Comparison of ENCODE assay signal across 15 mouse cellular contexts in genomic region chr2:38718676-38719075, GRCm38 (mm10). TPM values are rescaled to one million over a fixed set of nuclear protein-coding genes. Genes with fewer than 3 reads are reported as not detected.
DNase-seq lines count a peak whose midpoint lies in the region; ATAC-seq and TF ChIP-seq lines count a peak whose summit lies in the region.
"Had no signal": no experiment of that assay in that cellular context is flagged by ENCODE, and none has a peak within 500 bp of the region (broad histone marks: within the 10 kb centered on the region; RNA-seq: fewer than 3 reads in every experiment).

No protein-coding gene starts in this region.

- H3K79me2 ChIP-seq in MEL (ENCODE audit: control insufficient read depth, insufficient read depth, low read length, poor library complexity), result no peaks in the 10 kb centered on the region

- no peaks in the 10 kb centered on the region for H3K4me1 ChIP-seq in hindbrain, embryonic 11.5 days (replicated peaks; ENCODE audit: control insufficient read depth, insufficient read depth, low read length)
- peaks cover 3% of the 10 kb centered on the region; the same call in 1 of the 2 replicates for H3K4me1 ChIP-seq in hindbrain, postnatal 0 days (ENCODE audit: insufficient read depth, low read length)
- H3K4me1 ChIP-seq in MEL (ENCODE audit: control insufficient read depth in 1 of 2, insufficient read depth in 2 of 2, low read length in 2 of 2), result peaks cover 6 to 18% of the 10 kb centered on the region in 2 experiments
- H3K4me1 ChIP-seq in liver, embryonic 14.5 days (replicated peaks; ENCODE audit: control insufficient read depth in 2 of 2, insufficient read depth in 2 of 2, low read length in 1 of 2), result peaks cover 7 to 13% of the 10 kb centered on the region in 2 experiments
- H3K4me1 ChIP-seq: embryonic facial prominence, embryonic 15.5 days; neural tube, embryonic 15.5 days had no signal

- H3K9me3 ChIP-seq in hindbrain, embryonic 11.5 days (ENCODE audit: control insufficient read depth, low read length), result no peaks in the 10 kb centered on the region
- no peaks in the 10 kb centered on the region for H3K9me3 ChIP-seq in hindbrain, postnatal 0 days (ENCODE audit: low read length)
- no peaks in the 10 kb centered on the region for H3K9me3 ChIP-seq in MEL (replicated peaks; ENCODE audit: insufficient read depth, low read length)
- H3K9me3 ChIP-seq in liver, embryonic 14.5 days (ENCODE audit: control insufficient read depth, low read length), result no peaks in the 10 kb centered on the region
- H3K9me3 ChIP-seq: embryonic facial prominence, embryonic 15.5 days; megakaryocyte, embryonic 14.5 days; neural tube, embryonic 15.5 days had no signal

- TF ChIP-seq RAD21 in MEL (IDR thresholded peaks at IDR 0.05; ENCODE audit: low read depth, low read length), result no peak

- no peak overlapping the region for H3K4me2 ChIP-seq in hindbrain, embryonic 11.5 days (replicated peaks; ENCODE audit: low read depth, low read length)
- no peak overlapping the region for H3K4me2 ChIP-seq in hindbrain, postnatal 0 days (ENCODE audit: low read depth, low read length)
- no peak overlapping the region for H3K4me2 ChIP-seq in liver, embryonic 14.5 days (ENCODE audit: low read depth)
- H3K4me2 ChIP-seq: embryonic facial prominence, embryonic 15.5 days; neural tube, embryonic 15.5 days had no signal

- WGBS in hindbrain, embryonic 11.5 days, result 70% methylated on average over 8 of the region's 8 CpGs
- WGBS in hindbrain, postnatal 0 days, result 58% methylated on average over 8 of the region's 8 CpGs
- WGBS in liver, embryonic 14.5 days (ENCODE audit: insufficient replicate concordance), result 9% methylated on average over 8 of the region's 8 CpGs

- TF ChIP-seq EP300 in MEL (IDR thresholded peaks at IDR 0.05; ENCODE audit: low read depth in 1 of 2, low read length in 2 of 2), result peak; percentile 40 to 64; a peak in 3 of 4 replicates
- TF ChIP-seq EP300 in liver, embryonic 14.5 days (IDR thresholded peaks at IDR 0.05; ENCODE audit: low read depth), result no peak

- no peak for DNase-seq in hindbrain, embryonic 11.5 days (ENCODE audit: low spot score)
- no peak for DNase-seq in hindbrain, postnatal 0 days (ENCODE audit: low spot score)
- DNase-seq in MEL (ENCODE audit: low read depth, low spot score), result peak; percentile 49
- DNase-seq in adrenal gland, postnatal 14 days, result peak; percentile 77
- no peak for DNase-seq in liver, embryonic 14.5 days (ENCODE audit: low read depth in 3 of 3, low spot score in 3 of 3)
- no peak for DNase-seq in left cerebral cortex, adult 11 months (ENCODE audit: low spot score)
- DNase-seq: cerebellum, adult 8-10 months; layer of hippocampus, postnatal 36 days; left cerebral cortex, postnatal 4 days; lung, adult 2 months had no signal

- H3K27me3 ChIP-seq in hindbrain, embryonic 11.5 days (ENCODE audit: control insufficient read depth, insufficient read depth, low read length), result peaks cover 9% of the 10 kb centered on the region
- H3K27me3 ChIP-seq in hindbrain, postnatal 0 days (ENCODE audit: insufficient read depth, low read length), result no peaks in the 10 kb centered on the region; the same call in 1 of the 2 replicates
- no peaks in the 10 kb centered on the region for H3K27me3 ChIP-seq in MEL (ENCODE audit: control insufficient read depth in 1 of 2, insufficient read depth in 2 of 2, low read length in 2 of 2)
- H3K27me3 ChIP-seq in liver, embryonic 14.5 days (ENCODE audit: control insufficient read depth, insufficient read depth, low read length), result no peaks in the 10 kb centered on the region

- no peaks in the 10 kb centered on the region for H3K36me3 ChIP-seq in hindbrain, embryonic 11.5 days (ENCODE audit: control insufficient read depth, insufficient read depth, low read length)
- no peaks in the 10 kb centered on the region for H3K36me3 ChIP-seq in hindbrain, postnatal 0 days (ENCODE audit: insufficient read depth, low read length)
- H3K36me3 ChIP-seq in MEL (ENCODE audit: control insufficient read depth in 1 of 2, insufficient read depth in 2 of 2, low read length in 2 of 2), result peaks cover 0 to 12% of the 10 kb centered on the region in 2 experiments; a peak in 2 of 4 replicates
- H3K36me3 ChIP-seq in liver, embryonic 14.5 days (replicated peaks; ENCODE audit: control insufficient read depth, insufficient read depth, low read depth), result no peaks in the 10 kb centered on the region
- H3K36me3 ChIP-seq: embryonic facial prominence, embryonic 15.5 days; neural tube, embryonic 15.5 days had no signal

- no peak overlapping the region for H3K27ac ChIP-seq in hindbrain, embryonic 11.5 days (ENCODE audit: low read depth, low read length)
- no peak overlapping the region for H3K27ac ChIP-seq in hindbrain, postnatal 0 days
- H3K27ac ChIP-seq in MEL (ENCODE audit: control insufficient read depth, low read depth, low read length), result no peak overlapping the region
- H3K27ac ChIP-seq in liver, embryonic 14.5 days, result no peak overlapping the region
- H3K27ac ChIP-seq: embryonic facial prominence, embryonic 15.5 days; neural tube, embryonic 15.5 days had no signal

- ATAC-seq in hindbrain, embryonic 11.5 days (ENCODE audit: low FRiP score), result 0 out of 2 replicates have a peak, but pooled peaks have one; percentile 28
- no peak for ATAC-seq in hindbrain, postnatal 0 days
- ATAC-seq in liver, embryonic 14.5 days (ENCODE audit: insufficient read depth), result peak; percentile 67; the same call in 1 of the 2 replicates
- ATAC-seq in CD4-positive, CD25-positive, alpha-beta regulatory T cell, adult 4 months, result no peak

- TF ChIP-seq CTCF in hindbrain, postnatal 0 days (IDR thresholded peaks at IDR 0.05; ENCODE audit: low read depth), result no peak
- TF ChIP-seq CTCF in MEL (IDR thresholded peaks at IDR 0.05 in 2 of 3, conservative IDR thresholded peaks at IDR 0.05 in 1 of 3; ENCODE audit: control insufficient read depth in 1 of 3, insufficient read depth in 1 of 3, low read depth in 2 of 3, low read length in 3 of 3, poor library complexity in 1 of 3, severe bottlenecking in 1 of 3), result no peak
- TF ChIP-seq CTCF in liver, embryonic 14.5 days (IDR thresholded peaks at IDR 0.05; ENCODE audit: low read depth), result no peak

- TF ChIP-seq POLR2A in MEL (IDR thresholded peaks at IDR 0.05; ENCODE audit: control insufficient read depth in 1 of 2, insufficient read depth in 1 of 2, low read depth in 1 of 2, low read length in 2 of 2, poor library complexity in 1 of 2), result no peak

- no peak overlapping the region for H3K4me3 ChIP-seq in hindbrain, embryonic 11.5 days (ENCODE audit: low read depth, low read length)
- no peak overlapping the region for H3K4me3 ChIP-seq in hindbrain, postnatal 0 days (ENCODE audit: low read length)
- H3K4me3 ChIP-seq in MEL (ENCODE audit: control insufficient read depth in 1 of 2, insufficient read depth in 1 of 2, low read depth in 2 of 2, low read length in 2 of 2), result no peak overlapping the region
- no peak overlapping the region for H3K4me3 ChIP-seq in liver, embryonic 14.5 days (ENCODE audit: insufficient read depth in 1 of 2, low read depth in 2 of 2, low read length in 2 of 2)
- H3K4me3 ChIP-seq: embryonic facial prominence, embryonic 15.5 days; megakaryocyte, embryonic 14.5 days; neural tube, embryonic 15.5 days had no signal

- no peak overlapping the region for H3K9ac ChIP-seq in hindbrain, embryonic 11.5 days (ENCODE audit: low read depth, low read length)
- no peak overlapping the region for H3K9ac ChIP-seq in hindbrain, postnatal 0 days (replicated peaks; ENCODE audit: low read length)
- no peak overlapping the region for H3K9ac ChIP-seq in MEL (ENCODE audit: control insufficient read depth, low read depth, low read length, poor library complexity, severe bottlenecking)
- H3K9ac ChIP-seq in liver, embryonic 14.5 days (replicated peaks), result no peak overlapping the region
- H3K9ac ChIP-seq: embryonic facial prominence, embryonic 15.5 days; neural tube, embryonic 15.5 days had no signal

TF ChIP-seq in MEL, 35 proteins besides CTCF, POLR2A, EP300 and RAD21:
- TF ChIP-seq CHD2 (IDR thresholded peaks at IDR 0.05; ENCODE audit: low read length) (no peak), GATA1 (IDR thresholded peaks at IDR 0.05; ENCODE audit: low read depth, low read length) (peak; percentile 61; the same call in 1 of the 2 replicates), BHLHE40 (IDR thresholded peaks at IDR 0.05; ENCODE audit: borderline replicate concordance, low read depth, low read length) (no peak), TCF12 (IDR thresholded peaks at IDR 0.05; ENCODE audit: low read depth, low read length) (peak; percentile 82), POLR2AphosphoS5 (IDR thresholded peaks at IDR 0.05; ENCODE audit: borderline replicate concordance, low read depth, low read length) (no peak), MEF2A (IDR thresholded peaks at IDR 0.05; ENCODE audit: extremely low read depth, insufficient replicate concordance, low read depth, low read length, poor library complexity, severe bottlenecking) (no peak), SMC3 (IDR thresholded peaks at IDR 0.05; ENCODE audit: low read depth, low read length) (no peak), KAT2A (conservative IDR thresholded peaks at IDR 0.05; ENCODE audit: low read depth, low read length) (no peak), UBTF (IDR thresholded peaks at IDR 0.05; ENCODE audit: borderline replicate concordance, insufficient read depth, low read depth, low read length) (no peak), HCFC1 (IDR thresholded peaks at IDR 0.05; ENCODE audit: low read depth, low read length) (no peak), ETS1 (IDR thresholded peaks at IDR 0.05; ENCODE audit: low read depth, low read length) (peak; percentile 25; the same call in 1 of the 2 replicates), CHD1 (IDR thresholded peaks at IDR 0.05; ENCODE audit: low read depth, low read length) (no peak), NELFE (IDR thresholded peaks at IDR 0.05; ENCODE audit: low read depth, low read length) (no peak), TAL1 (IDR thresholded peaks at IDR 0.05; ENCODE audit: low read length) (peak; percentile 74), NRF1 (IDR thresholded peaks at IDR 0.05; ENCODE audit: insufficient read depth, low read depth, low read length, poor library complexity, severe bottlenecking) (no peak)

RNA-seq across cellular contexts. Expression of gene Nr5a1, which starts 4.3 kb away (rescaled TPM):
- 0.19 and 0.20 TPM in 2 replicates for polyA plus RNA-seq in hindbrain, embryonic 11.5 days (2014; fragmentation: Nextera tagmentation; extraction: Ambion mirVana)
- 0.05 TPM in 1 of 2 replicates, not detected in the other for total RNA-seq in hindbrain, postnatal 0 days (2014; rRNA removed)
- polyA plus RNA-seq in hindbrain, postnatal 0 days (2015; fragmentation: Nextera tagmentation; extraction: Ambion mirVana), result 0.05 TPM in 1 of 2 replicates, not detected in the other
- total RNA-seq in MEL (2012; rRNA removed), result not detected in 2 replicates
- polyA plus RNA-seq in MEL (2012; ENCODE audit: insufficient read depth in 1 of 2, insufficient read length in 2 of 2, low read depth in 1 of 2, low replicate concordance in 2 of 2, missing spikeins in 1 of 2), result not detected
- 372 and 416 TPM in 2 replicates for total RNA-seq in adrenal gland, postnatal 14 days (2021)
- polyA plus RNA-seq in liver, embryonic 14.5 days (2012; rRNA removed), result not detected in 2 replicates
- polyA plus RNA-seq in liver, embryonic 14.5 days (2014; fragmentation: Nextera tagmentation; extraction: Ambion mirVana), result not detected in 2 replicates
- not detected for polyA plus RNA-seq in CD4-positive, CD25-positive, alpha-beta regulatory T cell, adult 4 months (2017; shearing (Covaris generic))
- total RNA-seq: layer of hippocampus, postnatal 36 days had no signal
- polyA plus RNA-seq: heart, postnatal 0 days had no signal

Comparison
In these comparisons a context has a peak if more than half of its experiments do, and no peak if none do; other contexts are left out.
1. ATAC-seq: peak in hindbrain, embryonic 11.5 days (single experiment) and liver, embryonic 14.5 days (single experiment); none in hindbrain, postnatal 0 days (single experiment) and CD4-positive, CD25-positive, alpha-beta regulatory T cell, adult 4 months (single experiment).
2. DNase-seq: peak in MEL (single experiment) and adrenal gland, postnatal 14 days (single experiment); none in hindbrain, embryonic 11.5 days (single experiment), hindbrain, postnatal 0 days (single experiment), liver, embryonic 14.5 days (0 of 3) and left cerebral cortex, adult 11 months (single experiment).